Mouse (Mus musculus) layer of hippocampus, adult 6 months (tissue): ENCODE measurements around the gene Sf3a1. TPM values are rescaled to one million over a fixed set of nuclear protein-coding genes. Genes with fewer than 3 reads are reported as not detected.

ENCODE experiments used
- long read RNA-seq, 2 experiments: library from polyadenylated mRNA; unstranded; transcript quantifications; one replicate each; pipeline ENCODE4 v2.0.0; 2019 to 2020
- microRNA-seq: library from miRNA; unstranded; fragments of <30 nt; microRNA quantifications from one replicate; pipeline ENCODE4 v1.2.0, GENCODE M21; 2020
- polyA plus RNA-seq: library from polyadenylated mRNA; unstranded; fragments of <200 nt; fragmentation: Nextera tagmentation; gene quantifications from 2 replicates; pipeline ENCODE4 v1.2.3, GENCODE M21; 2021

Sf3a1 gene
- polyA plus RNA-seq = 28.7 and 37.2 TPM in 2 replicates
- long read RNA-seq, experiment 1, full-length matches to known transcripts = 12 of 31 reads
- long read RNA-seq, experiment 1, partial matches to known transcripts = 14 of 31 reads
- long read RNA-seq, experiment 1, other reads (novel, unspliced or antisense) = 5 of 31 reads
- long read RNA-seq, experiment 2, full-length matches to known transcripts = 259 of 300 reads
- long read RNA-seq, experiment 2, partial matches to known transcripts = 27 of 300 reads
- long read RNA-seq, experiment 2, other reads (novel, unspliced or antisense) = 14 of 300 reads

GRCm38 (mm10) chr11:4159808-4160708 is at the start of gene Sf3a1, which contains the start of gene Ccdc157:
Gene Sf3a1 (plus strand): TSS chr11:4160350.
Gene Ccdc157 (minus strand): TSS chr11:4160293.

GRCm38 (mm10) chr11:4122742-4123579 is 37.2 kb upstream of the Sf3a1 start, which contains the start of gene Sec14l2:
Gene Sec14l2 (minus strand): TSS chr11:4123415.

DNA sequence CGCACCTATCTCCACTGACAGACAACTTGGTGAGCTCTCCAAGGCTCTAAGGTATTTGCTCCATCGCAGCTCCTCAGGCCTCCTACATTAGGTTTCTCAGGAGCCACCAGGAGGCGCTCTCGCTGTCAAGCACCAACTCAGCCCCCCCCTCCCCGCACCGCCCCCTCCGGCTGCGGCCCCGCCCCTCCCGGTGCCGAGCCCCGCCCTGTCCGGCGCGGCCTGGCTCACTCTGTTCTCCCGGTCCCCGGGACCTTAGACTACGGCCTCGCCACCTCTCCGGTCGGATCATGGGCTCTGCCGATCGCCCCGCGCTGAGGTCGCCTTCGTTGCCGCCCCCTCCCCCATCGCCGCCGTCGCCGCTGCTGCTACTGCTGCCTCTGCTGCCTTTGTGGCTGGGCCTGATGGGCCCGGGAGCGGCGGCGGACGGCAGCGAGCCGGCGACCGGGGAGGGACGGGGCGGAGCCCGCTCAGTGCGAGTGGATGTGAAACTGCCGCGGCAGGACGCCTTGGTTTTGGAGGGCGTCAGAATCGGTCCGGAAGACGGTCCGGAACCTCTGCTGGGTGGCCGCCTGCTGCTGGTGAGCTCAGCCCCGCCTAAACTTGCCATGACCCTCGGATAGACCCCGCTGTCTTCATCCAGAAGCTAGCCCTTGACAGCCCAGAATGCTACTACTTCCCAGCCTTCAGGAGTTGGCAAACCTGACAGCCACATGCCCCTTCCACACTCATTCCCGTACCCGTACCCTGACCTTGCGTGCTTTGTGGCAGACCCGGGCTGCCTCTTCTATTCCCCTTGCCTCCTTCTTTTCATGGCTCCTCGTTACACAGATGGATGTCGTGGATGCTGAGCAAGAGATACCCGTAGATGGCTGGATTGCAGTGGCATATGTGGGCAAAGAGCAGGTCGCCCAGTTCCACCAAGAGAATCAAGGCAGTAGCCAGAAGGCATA is 24.9 kb upstream of the Sf3a1 start, which contains the start of gene Rnf215:
Rnf215 (plus strand) TSS at position 217 of the 950 bp plus-strand sequence.

GRCm38 (mm10) chr11:4186486-4187317 is 26.6 kb downstream of the Sf3a1 start, which contains the start of gene Tbc1d10a:
Gene Tbc1d10a (plus strand): TSS chr11:4186789.

GRCm38 (mm10) chr11:4217914-4218629 is 57.9 kb downstream of the Sf3a1 start, which contains the start of gene Castor1:
Gene Castor1 (plus strand): TSS chr11:4218225.

Small RNA genes within 50 kb of the gene (microRNA-seq; reads per million reads assigned to microRNA genes)
- gene Mir3060 = 3.4 reads per million, percentile 11 among the genes with 10 or more reads in this experiment

Other genes with a start within 250 kb of the Sf3a1 start
- 13.9 and 15.2 TPM in 2 replicates for gene Slc35e4, start 245.7 kb upstream of the Sf3a1 start, polyA plus RNA-seq
- gene Tcn2, start 228.2 kb upstream of the Sf3a1 start, polyA plus RNA-seq = 21.5 and 39.0 TPM in 2 replicates
- 23.5 and 28.5 TPM in 2 replicates for gene Pes1, start 196.4 kb upstream of the Sf3a1 start, polyA plus RNA-seq
- gene 4930556J24Rik, start 183.6 kb upstream of the Sf3a1 start, polyA plus RNA-seq = not detected in 2 replicates
- 3.4 and 5.4 TPM in 2 replicates for gene Gal3st1, start 176.7 kb upstream of the Sf3a1 start, polyA plus RNA-seq
- 0.33 and 0.80 TPM in 2 replicates for gene Sec14l4, start 128.9 kb upstream of the Sf3a1 start, polyA plus RNA-seq
- gene Sec14l3, start 95.5 kb upstream of the Sf3a1 start, polyA plus RNA-seq = 0.67 and 1.7 TPM in 2 replicates
- gene Mtfp1, start 64.9 kb upstream of the Sf3a1 start, polyA plus RNA-seq = 189 and 199 TPM in 2 replicates
- 3.8 and 4.0 TPM in 2 replicates for gene Sec14l2, start 36.9 kb upstream of the Sf3a1 start, polyA plus RNA-seq
- 11.3 and 11.7 TPM in 2 replicates for gene Rnf215, start 25.1 kb upstream of the Sf3a1 start, polyA plus RNA-seq
- 2.9 and 3.6 TPM in 2 replicates for gene Ccdc157, start 57 bp upstream of the Sf3a1 start, polyA plus RNA-seq
- 41.4 and 42.0 TPM in 2 replicates for gene Tbc1d10a, start 26.4 kb downstream of the Sf3a1 start, polyA plus RNA-seq
- 8.0 and 10.9 TPM in 2 replicates for gene Castor1, start 57.9 kb downstream of the Sf3a1 start, polyA plus RNA-seq
- 0.14 and 0.21 TPM in 2 replicates for gene Osm, start 76.1 kb downstream of the Sf3a1 start, polyA plus RNA-seq
- gene Lif, start 97.2 kb downstream of the Sf3a1 start, polyA plus RNA-seq = 0.74 and 1.1 TPM in 2 replicates